Mouse (Mus musculus) thymus, postnatal 0 days (tissue): Measurements from ENCODE around the gene Armc9. TPM values are rescaled to one million over a fixed set of nuclear protein-coding genes. Genes with fewer than 3 reads are reported as not detected.
A peak's percentile ranks its signal among the peaks of the same experiment; 100 is the strongest.

Source experiments
- DNase-seq: peaks from one replicate; pipeline ENCODE4 v3.0.0-alpha.2; 2015; ENCODE audit warnings: low spot score
- polyA plus RNA-seq: library from polyadenylated mRNA; unstranded; fragments of >200 nt; fragmentation: Nextera tagmentation; extraction: Ambion mirVana; gene quantifications from 2 replicates; pipeline ENCODE4 v1.2.1, GENCODE M21; 2015

The Armc9 gene
- polyA plus RNA-seq, 1 experiment from 2014 or later, result 10.3 TPM

DNA sequence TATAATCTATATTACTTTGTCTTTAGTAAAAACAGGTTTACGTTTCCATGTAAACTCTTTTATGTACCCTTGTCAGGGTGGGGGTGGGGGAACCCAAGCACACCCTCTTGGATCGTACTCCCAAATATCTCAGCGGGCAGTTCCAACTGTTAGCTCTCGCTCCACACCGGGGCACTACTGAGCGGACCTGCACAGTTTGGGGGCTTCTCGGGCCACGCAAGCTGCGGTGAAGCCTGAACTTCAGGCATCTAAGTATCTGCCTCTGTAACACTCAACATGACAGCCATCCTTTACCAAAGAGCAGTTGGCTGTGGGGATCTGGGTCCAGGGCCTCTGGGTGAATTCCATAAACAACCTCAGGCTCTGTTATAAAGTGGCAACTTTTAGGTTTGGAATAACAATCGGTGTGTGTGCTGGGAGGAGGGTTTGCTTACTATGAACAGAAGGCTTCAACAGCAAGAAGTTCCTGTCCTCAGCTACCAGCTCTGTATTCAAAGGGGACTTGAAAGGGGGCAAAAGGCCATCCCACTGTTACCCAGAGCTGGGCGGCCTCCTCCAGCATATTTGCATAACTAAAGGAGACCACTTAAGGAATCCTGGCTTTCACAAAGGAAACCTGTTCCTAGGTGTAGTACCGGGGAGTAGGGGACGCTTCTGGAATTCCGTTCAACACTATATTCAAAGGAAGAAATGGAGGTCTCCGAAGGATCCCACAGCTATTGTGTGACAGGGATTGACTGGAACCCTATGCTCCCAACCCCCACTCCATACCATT lies 156.1 kb downstream of the Armc9 start:
- no peak for DNase-seq

GRCm38 (mm10) chr1:86311467-86312005 lies 157.0 kb downstream of the Armc9 start:
- DNase-seq, result no peak

GRCm38 (mm10) chr1:86312269-86312668 lies 157.7 kb downstream of the Armc9 start:
- no peak for DNase-seq

GRCm38 (mm10) chr1:86313096-86313771 lies 158.7 kb downstream of the Armc9 start:
- DNase-seq, result no peak

DNA sequence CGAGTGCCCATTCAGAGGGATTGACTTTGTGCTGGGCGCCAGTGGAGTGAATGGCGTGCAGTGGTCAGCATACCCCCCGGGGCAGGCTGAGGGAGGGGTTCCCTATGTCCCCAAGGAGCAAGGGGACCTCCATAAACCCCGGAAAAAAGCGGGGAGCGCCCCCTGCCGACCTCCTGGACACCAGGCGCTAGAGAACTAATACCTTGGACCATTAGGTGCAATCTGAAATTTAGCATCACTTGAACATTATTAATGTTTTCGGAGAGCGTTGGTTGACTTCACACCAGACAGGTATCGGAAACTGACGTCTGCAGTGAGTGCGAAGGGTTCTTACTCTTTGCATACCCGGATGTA lies 159.2 kb downstream of the Armc9 start:
- DNase-seq, result peak; percentile 22

GRCm38 (mm10) chr1:86320822-86321413 lies 166.3 kb downstream of the Armc9 start:
- DNase-seq, result no peak

Other genes starting within 250 kb of the Armc9 start
- gene 4933407L21Rik, start 226.3 kb upstream of the Armc9 start, polyA plus RNA-seq, result 2.6 and 3.1 TPM in 2 replicates
- gene Gpr55, start 193.8 kb upstream of the Armc9 start, polyA plus RNA-seq, result 0.39 and 0.58 TPM in 2 replicates
- not detected in 2 replicates for gene Spata3, start 138.0 kb upstream of the Armc9 start, polyA plus RNA-seq
- 0.14 and 0.15 TPM in 2 replicates for gene 2810459M11Rik, start 108.9 kb upstream of the Armc9 start, polyA plus RNA-seq
- gene Psmd1, start 90.4 kb upstream of the Armc9 start, polyA plus RNA-seq, result 125 and 128 TPM in 2 replicates
- gene Htr2b, start 42.8 kb upstream of the Armc9 start, polyA plus RNA-seq, result 0.13 and 0.19 TPM in 2 replicates
- 0.34 and 0.45 TPM in 2 replicates for gene Gm21972, start 21.1 kb upstream of the Armc9 start, polyA plus RNA-seq
- 0.66 and 0.98 TPM in 2 replicates for gene B3gnt7, start 148.1 kb downstream of the Armc9 start, polyA plus RNA-seq
- 458 and 464 TPM in 2 replicates for gene Ncl, start 204.6 kb downstream of the Armc9 start, polyA plus RNA-seq